Mouse (Mus musculus) mouse embryonic stem cell (cell line): ENCODE measurements at regions not wholly inside any gene's neighbourhood (a gene's known extent, or its start where the extent isn't known, plus 50 kb on each side); places are given as distances from the start of the nearest gene placed in this dataset.

Experiments
- in situ Hi-C, 2 experiments: fragments of 300-500 bp; cut with MboI; formaldehyde crosslinking; loops; 1 replicate in 1 of 2; 3 replicates in 1 of 2; pipeline ENCODE4 v1.14.3; 2019 to 2020; ENCODE audit warnings: low sequenced_read_pairs in 2 of 2, low pct_unique_long_range_greater_than_20kb in 1 of 2, mixed read lengths in 1 of 2; ENCODE audit not compliant: unreplicated experiment in 1 of 2

DNA sequence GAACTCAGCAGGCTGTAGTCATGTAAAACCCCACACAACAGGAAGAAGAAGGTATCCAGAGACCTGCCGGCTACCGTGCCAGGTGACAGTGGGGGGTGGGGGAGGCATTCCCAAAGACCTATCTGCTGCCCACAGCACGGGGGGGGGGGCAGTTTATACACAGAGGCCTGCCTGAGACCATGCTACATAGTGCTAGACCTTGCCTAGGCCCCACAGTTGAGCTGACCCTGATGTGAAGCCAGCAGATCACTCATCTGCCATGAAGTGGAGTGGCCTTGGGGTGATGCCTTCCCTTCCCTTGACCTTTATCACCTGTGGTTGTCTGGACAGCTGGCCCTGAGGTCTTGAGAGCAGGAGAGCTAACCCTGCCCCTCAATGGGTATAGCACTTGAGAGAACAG lies 108.6 kb upstream of the Pik3r1 start:
- in situ Hi-C loops = no loop called here

GRCm38 (mm10) chr13:101878168-101878567 lies 110.2 kb upstream of the Pik3r1 start:
- in situ Hi-C loops = no loop called here

DNA sequence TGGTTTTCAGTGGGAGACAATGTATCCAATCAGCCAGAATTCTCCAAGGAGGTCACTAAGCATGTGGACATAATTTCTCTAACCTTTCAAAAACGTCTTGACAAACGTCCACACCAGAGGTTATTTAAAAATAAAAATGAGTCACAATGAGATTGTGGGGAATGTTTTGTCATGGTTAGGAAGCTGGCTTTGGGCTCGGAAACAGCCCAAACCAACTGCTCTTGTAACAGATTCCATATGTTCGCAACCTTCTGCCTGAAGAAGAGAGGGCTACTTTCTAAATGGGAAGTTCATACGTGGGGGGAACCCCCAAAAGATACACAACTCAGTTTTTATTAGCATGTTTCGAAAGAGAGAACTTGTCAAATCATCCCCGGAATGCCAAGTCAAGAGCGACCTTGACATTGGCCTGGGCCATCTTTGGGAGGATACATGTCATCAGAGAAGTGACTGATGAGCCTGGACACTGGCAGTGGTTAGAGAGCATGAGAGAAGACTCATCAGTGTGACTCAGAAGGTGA lies 111.6 kb upstream of the Pik3r1 start:
- in situ Hi-C loops = no loop called here

- in situ Hi-C loops = no loop called here
These were observed 115.2 kb upstream of the Pik3r1 start for GRCm38 (mm10) chr13:101883177-101883576.

DNA sequence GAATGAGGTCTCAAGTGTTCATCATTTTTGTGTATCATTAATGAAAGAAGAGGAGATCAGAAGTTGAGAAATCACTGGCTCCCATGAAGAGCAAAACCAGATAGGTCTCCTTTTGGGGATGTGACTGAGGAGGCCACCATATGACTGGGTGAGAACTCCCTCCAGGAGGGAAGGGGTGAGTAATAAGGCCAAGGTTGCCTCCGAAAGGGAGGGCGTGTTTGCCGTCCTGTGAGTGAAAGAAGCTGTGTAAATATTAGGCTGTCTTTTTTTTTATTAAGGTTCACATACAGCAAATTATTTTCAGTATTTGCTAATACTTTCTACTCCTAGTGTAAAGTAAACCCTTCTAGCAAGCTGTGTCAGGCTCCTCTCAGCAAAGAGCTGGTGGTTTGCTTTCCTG lies 116.7 kb upstream of the Pik3r1 start:
- in situ Hi-C loops = no loop called here

DNA sequence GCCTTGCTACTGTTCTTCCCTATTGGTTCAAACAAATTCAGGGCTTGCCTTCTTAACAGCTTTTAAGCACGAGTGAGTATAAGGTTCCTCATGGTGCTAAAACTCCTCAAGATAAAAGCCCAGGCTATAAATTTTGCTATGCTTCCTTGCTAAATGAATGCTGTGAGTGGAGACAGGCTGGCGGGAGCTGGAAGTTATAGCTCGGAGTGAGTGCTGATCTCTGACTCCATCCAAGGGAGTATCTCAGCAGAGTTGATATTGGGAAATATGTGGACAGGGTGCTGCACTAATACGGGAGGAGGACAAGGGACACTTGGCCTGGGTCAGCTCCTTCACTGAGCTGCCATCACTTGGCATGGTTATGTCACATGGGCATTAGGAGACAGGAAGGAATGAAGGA lies 123.5 kb upstream of the Pik3r1 start:
- in situ Hi-C loops = no loop called here

DNA sequence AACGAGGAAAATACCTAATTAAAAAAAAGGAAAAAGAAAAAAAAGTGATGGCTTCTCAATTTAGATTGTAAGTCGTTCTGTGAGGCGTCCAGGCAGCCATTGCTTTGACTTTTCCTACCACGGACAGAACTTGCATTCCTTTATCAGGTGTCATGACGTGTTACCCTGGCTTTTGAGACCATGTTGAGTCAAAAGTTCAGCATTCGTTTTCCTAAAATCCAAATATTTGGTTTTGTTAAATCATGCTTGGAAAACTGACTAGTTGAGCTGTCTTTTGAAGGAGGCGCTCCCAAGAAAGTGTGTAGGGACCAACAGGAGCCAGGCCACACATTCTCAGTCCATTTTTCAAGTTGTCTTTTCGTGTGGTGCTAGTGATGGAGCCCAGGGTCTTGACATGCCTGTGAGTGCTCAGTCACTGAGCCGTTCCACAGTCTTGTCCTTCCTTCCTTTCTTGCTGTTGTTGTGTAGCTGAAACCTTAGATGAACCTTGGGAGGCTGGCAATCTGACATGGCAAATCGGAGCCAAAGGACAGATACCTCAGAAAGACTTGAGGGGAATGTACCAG lies 125.1 kb upstream of the Pik3r1 start:
- in situ Hi-C loops = no loop called here

DNA sequence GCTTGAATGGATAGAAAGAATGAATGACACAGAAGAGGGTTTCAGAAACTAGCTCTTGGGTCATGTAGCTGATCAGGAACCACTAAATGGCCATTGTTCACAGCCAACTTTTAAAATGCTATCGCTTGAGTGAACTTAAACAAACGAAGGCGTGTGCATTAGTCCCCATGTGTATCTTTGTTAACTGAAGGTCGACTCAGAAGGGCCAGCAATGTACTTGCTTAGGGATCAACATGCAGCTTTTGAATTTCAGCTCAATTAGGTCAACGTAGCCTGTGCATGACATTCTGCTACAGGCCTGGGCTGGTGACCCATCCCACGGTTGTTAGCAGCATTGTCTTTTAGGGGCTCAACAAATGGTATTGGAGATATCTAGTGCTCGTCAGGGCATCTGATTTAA lies 127.1 kb upstream of the Pik3r1 start:
- in situ Hi-C loops = no loop called here

GRCm38 (mm10) chr13:101895686-101896085 lies 127.7 kb upstream of the Pik3r1 start:
- in situ Hi-C loops = no loop called here

GRCm38 (mm10) chr13:101896946-101897345 lies 128.9 kb upstream of the Pik3r1 start:
- in situ Hi-C loops = no loop called here

GRCm38 (mm10) chr13:101902213-101902612 lies 134.2 kb upstream of the Pik3r1 start:
- in situ Hi-C loops = no loop called here

DNA sequence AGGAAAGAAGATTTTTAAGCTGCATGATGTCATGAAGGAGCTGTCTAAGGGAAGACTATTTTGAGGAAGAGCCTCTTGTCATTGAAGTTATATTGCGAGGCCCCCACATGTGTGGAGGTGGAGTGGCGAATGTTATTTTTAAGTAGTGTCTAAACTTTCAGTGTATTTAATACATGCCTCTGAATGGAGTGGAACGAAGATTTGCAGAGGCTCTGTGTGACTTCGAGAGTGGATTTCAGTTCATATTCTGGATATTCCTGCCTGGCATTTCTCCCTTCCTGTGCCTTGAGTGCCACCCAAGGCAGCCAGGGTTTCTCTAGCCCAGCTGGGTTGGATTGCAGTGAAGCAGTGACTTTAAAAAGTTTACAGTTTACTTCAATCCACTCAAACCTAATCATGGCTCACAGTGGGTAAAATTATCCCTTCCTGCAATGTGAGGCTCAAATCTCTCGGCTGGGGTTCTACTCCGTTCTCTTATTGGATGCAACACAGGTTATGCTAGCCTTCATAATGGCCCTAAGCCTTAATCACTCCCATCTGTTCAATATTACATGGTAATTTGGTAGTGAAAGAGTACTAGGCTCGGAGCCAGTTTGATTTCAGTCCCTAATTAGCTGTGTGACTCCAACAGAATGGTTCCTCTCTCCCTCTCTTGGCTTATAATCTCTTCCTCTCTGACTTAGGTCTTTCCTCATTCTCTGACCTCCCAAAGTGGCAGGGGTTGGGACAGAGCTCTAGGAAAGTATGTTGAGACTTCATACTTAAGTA lies 138.1 kb upstream of the Pik3r1 start:
- in situ Hi-C loops = no loop called here

DNA sequence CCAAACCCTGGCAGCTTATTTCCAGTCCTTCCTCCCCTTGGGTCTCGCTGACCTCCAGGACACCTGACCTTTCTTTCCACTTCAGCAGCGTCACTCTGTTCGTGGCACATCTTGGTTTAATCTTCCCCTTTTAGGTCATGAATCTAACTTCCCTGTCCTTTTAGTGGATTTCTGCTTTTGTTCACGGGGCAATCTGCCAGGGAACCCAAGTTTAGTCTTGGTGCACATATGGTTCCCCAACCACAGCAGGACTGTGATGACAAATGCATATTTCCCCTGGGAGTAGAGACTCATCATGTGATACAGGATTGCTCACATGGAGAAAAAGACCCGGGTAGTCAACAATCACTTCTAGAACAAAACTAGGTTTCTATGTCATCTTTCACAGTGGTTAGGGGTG lies 141.0 kb upstream of the Pik3r1 start:
- in situ Hi-C loops = no loop called here

DNA sequence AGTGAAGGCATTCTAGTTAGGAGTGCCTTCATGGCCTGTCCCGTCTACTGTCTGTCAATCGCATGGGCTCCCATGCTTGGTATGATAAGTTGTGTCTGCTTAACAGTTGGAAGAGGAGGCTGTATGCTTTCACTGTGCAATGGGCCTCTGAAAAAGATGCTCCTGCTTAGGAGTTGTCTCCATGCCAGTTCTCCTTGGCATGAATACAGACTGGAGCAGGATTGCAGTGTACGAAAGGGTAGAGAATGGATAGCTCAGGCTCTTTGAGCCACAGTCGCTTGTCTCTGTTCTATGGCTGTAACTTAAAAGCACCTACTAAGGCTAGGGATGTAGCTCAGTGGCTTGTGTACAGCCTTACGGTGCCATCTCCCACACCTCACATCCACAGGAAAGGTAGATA lies 142.7 kb upstream of the Pik3r1 start:
- in situ Hi-C loops = no loop called here

DNA sequence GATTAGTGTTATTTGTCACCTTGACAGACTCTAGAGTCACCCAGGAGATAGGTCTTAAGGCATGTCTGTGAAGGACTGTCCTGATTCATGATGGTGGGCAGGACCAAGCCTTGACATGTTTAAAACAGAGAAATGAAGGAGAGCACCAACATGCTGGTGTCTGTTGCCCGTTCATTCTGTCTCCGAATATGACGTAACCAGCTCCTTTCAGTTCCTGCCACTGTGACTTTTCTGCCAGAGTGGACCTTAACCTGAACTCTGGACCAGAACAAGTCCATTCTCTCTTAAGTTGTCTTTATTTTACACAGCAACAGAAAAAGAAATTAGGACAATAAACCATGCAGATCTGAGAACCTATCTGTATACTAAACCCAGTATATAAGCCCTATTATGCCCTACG lies 146.1 kb upstream of the Pik3r1 start:
- in situ Hi-C loops = no loop called here

DNA sequence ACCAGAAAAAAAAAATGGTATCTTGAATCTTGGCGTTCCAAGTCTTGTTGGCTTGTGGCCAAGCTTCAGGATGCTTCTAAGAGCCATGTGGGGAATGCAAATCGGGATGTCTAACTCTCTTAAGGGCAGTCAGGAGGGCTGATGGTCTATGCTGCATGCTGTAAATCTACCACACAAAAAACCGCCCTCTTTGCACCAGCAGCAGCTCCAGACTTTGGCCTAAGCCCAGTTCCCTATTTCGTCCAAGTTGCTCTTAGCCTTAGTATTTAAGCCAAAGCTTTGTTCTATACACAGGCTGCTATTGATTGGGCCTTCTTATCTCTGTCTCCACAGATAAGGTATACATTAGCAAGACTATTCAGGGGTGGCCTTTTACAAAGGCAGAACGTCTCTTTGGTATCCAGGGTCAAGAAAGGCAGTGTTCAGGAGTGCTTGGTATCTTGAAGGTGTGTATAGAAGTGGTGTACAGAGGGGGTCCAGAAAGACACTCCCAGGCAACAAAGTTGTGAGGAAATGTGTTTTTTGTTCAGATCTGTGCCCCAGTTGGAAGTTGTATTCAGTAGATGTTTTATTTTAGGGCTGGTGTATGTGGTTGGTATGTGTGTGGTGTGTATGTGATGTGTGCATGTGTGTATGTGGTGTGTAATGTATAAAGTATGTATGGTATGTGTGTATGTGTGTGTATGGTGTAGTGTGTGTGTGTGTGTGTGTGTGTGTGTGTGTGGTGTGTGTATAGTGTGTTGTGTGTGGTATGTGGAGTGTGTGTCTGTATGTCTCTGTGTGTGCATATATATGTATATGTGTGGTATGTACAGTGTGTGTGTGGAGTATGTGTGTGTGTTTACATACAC lies 146.9 kb upstream of the Pik3r1 start:
- in situ Hi-C loops = no loop called here

DNA sequence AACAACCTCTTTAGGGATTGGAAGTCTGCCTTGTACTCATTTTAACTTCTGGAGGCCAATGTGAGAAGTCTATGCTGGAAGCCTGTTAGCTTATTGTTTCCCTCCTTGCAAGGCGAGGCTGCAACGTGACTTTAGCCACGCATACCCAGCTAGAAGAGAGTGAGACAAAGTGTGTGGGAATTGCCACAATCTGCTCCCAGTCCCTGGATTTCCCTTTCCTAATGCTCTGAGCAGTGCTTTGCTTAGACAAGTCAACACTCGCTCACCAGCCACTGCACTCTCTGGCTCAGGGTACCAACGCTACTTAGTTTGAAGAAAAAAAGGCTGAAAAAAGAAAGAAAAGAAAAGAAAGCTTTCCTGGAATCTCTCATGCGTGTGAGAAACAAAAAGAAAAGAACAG lies 147.5 kb upstream of the Pik3r1 start:
- in situ Hi-C loops = no loop called here

- in situ Hi-C loops = no loop called here
These were observed 148.1 kb upstream of the Pik3r1 start for GRCm38 (mm10) chr13:101915948-101916594.

DNA sequence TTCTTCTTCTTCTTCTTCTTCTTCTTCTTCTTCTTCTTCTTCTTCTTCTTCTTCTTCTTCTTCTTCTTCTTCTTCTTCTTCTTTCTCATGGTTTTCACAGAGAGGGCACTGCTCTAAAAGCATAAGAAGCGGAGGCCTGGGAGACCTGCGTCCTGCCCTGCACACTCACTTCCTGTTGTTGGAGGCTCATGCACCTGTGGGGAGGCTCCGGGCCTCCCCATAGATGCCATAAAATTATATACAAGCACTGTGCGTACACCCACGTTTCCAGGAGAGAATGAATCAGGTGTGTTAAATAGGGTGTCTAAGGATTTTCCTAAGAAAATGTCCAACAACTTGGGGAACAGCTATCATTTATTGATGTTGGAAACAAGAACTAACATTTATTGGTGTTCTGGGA lies 148.9 kb upstream of the Pik3r1 start:
- in situ Hi-C loops = no loop called here
